Mouse (Mus musculus) bone marrow, adult 2 months (tissue): Measurements from ENCODE around the gene 1700013G24Rik.

ENCODE experiments used
- CTCF ChIP-seq: fragments of 200-500 bp; IDR thresholded peaks from 2 replicates; pipeline ENCODE4 v1.5.1; 2011; ENCODE audit warnings: low read length, control low read depth; ENCODE audit not compliant: control insufficient read depth, insufficient read depth
- POLR2A ChIP-seq: fragments of 200-500 bp; IDR thresholded peaks from 2 replicates; pipeline ENCODE4 v1.6.1; 2011; ENCODE audit warnings: low read depth, mild to moderate bottlenecking, control low read depth, low read length, borderline replicate concordance; ENCODE audit not compliant: control insufficient read depth

DNA sequence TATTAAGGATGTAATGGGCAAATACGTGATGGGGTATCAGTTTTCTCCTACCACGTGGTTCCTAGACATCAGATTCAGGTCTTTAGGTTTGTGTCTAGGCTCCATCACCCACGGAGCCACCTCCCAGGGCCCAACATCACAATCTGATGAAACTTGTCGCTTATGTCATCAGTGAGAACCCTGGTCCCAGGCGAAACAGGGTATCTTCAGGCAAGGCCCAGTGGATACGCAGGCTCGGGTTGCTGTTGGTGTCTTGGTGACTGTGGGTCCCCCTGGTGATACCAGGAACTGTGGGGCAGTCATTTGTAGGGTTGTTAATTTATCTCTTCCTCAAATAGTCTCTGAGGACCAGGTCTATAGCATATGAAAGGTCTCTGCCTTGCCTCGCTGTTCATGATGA is 20.2 kb downstream of the 1700013G24Rik start:
- TF ChIP-seq POLR2A (no peak), CTCF (no peak)
